In the genomic region with DNA sequence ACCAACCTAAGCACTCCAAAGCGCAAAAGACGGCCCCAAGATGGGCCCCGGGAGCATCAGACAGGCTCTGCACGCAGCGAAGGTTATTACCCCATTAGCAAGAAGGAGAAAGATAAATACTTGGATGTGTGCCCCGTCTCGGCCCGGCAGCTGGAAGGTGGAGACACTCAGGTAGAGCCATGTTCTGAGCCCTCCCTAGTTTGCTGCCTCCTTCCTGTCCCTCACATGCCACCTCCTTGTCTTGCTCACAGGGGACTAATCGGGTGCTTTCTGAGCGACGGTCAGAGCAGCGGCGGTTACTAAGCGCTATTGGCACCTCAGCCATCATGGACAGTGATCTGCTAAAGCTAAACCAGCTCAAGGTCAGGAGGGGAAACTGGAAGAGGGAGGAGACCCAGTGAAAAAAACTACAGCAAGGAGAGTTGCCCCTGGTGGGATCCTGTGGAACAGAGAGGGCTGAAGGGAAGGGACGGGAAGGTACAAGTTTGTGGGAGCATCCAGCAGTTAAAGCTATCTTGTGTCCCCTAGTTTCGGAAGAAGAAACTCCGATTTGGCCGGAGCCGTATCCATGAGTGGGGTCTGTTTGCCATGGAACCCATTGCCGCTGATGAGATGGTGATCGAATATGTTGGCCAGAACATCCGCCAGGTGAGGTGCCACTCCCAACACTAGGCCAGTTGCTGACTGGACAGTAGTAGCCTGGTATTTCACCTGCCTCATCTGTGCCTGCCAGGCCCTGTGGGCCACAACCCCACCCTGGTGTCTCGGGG, we compare ENCODE assay signal across 22 mouse cellular contexts. TPM values are rescaled to one million over a fixed set of nuclear protein-coding genes. Genes with fewer than 3 reads are reported as not detected.
"Had no signal": no experiment of that assay in that cellular context is flagged by ENCODE, and none has a peak within 500 bp of the region (broad histone marks: within the 10 kb centered on the region; RNA-seq: fewer than 3 reads in every experiment).

No protein-coding gene starts in this region.

- H3K9me3 ChIP-seq: limb, embryonic 12.5 days; limb, embryonic 15.5 days; midbrain, embryonic 13.5 days had no signal

- H3K27me3 ChIP-seq: limb, embryonic 12.5 days; limb, embryonic 15.5 days; midbrain, embryonic 13.5 days had no signal

- H3K4me2 ChIP-seq: limb, embryonic 12.5 days; limb, embryonic 15.5 days; liver, embryonic 11.5 days; lung, embryonic 14.5 days; midbrain, embryonic 13.5 days had no signal

- DNase-seq: kidney, adult 9 months; kidney, postnatal 14 days; kidney, postnatal 4 days; left cerebral cortex, postnatal 4 days; liver, postnatal 0 days; lung, embryonic 14.5 days; thymus, postnatal 36 days had no signal

- H3K27ac ChIP-seq: limb, embryonic 12.5 days; limb, embryonic 15.5 days; liver, embryonic 14.5 days; macrophage; midbrain, embryonic 13.5 days had no signal

- H3K4me3 ChIP-seq: limb, embryonic 12.5 days; limb, embryonic 15.5 days; midbrain, embryonic 13.5 days had no signal

- ATAC-seq: liver, postnatal 0 days; lung, postnatal 0 days; midbrain, embryonic 13.5 days had no signal

- H3K9ac ChIP-seq: limb, embryonic 12.5 days; limb, embryonic 15.5 days; liver, embryonic 14.5 days; liver, postnatal 0 days; lung, embryonic 14.5 days; midbrain, embryonic 13.5 days had no signal

RNA-seq across cellular contexts. Expression of gene Gm49388, which starts 11.9 kb away (rescaled TPM):
- polyA plus RNA-seq: kidney, embryonic 16.5 days; limb, embryonic 12.5 days; limb, embryonic 15.5 days; liver, embryonic 11.5 days; lung, postnatal 0 days; midbrain, embryonic 13.5 days; midbrain, postnatal 0 days; neural tube, embryonic 11.5 days; small intestine, adult 2 months; spleen, adult 2 months; stomach, embryonic 16.5 days; testis, adult 2 months; thymus, postnatal 0 days had no signal
